Mouse (Mus musculus) megakaryocyte, embryonic 14.5 days (primary cell): Measurements from ENCODE around the gene Sptlc2.

Source experiments
- FLI1 ChIP-seq: IDR thresholded peaks from 2 replicates; pipeline ENCODE4 v1.6.1; 2012; ENCODE audit warnings: low read length, inconsistent platforms, mixed read lengths
- GATA1 ChIP-seq: IDR thresholded peaks from 3 replicates; pipeline ENCODE4 v1.6.1; 2012; ENCODE audit warnings: mixed read lengths, low read length, inconsistent platforms, borderline replicate concordance

GRCm38 (mm10) chr12:87334886-87335285 is 53.3 kb downstream of the Sptlc2 start:
- TF ChIP-seq GATA1 (no peak), FLI1 (no peak)
